Mouse (Mus musculus) left cerebral cortex, postnatal 10 days (tissue): ENCODE results near the gene Ulk3. TPM values are rescaled to one million over a fixed set of nuclear protein-coding genes. Genes with fewer than 3 reads are reported as not detected.

ENCODE experiments used
- DNase-seq, 2 experiments: peaks; one replicate each; pipeline ENCODE4 v3.0.0; 2021 to 2022; ENCODE audit warnings: low spot score in 2 of 2, mixed read lengths in 1 of 2; ENCODE audit errors: extremely low spot score in 1 of 2
- intact Hi-C: fragments of 180-260 bp; cut with DNase I; formaldehyde crosslinking; loops from one replicate; pipeline ENCODE4 v1.15.1; 2025
- total RNA-seq, 2 experiments: library from RNA; stranded (reverse); gene quantifications; 2 replicates each; pipeline ENCODE4 v1.2.3; 2021

Ulk3 gene
- total RNA-seq, 2 experiments from 2014 or later = 33.5 to 38.8 TPM

- DNase-seq = peak in 1 of 2 experiments; percentile 81
- intact Hi-C loops = no loop called here
These were observed 17.0 kb downstream of the Ulk3 start, which contains the start of gene Cplx3 for GRCm38 (mm10) chr9:57606139-57606851. Gene Cplx3, minus strand, starts transcription at chr9:57606281.

GRCm38 (mm10) chr9:57609803-57610202 is 20.6 kb downstream of the Ulk3 start:
- intact Hi-C loops = no loop called here
- DNase-seq = no peak

GRCm38 (mm10) chr9:57610359-57610826 is 21.1 kb downstream of the Ulk3 start:
- intact Hi-C loops = no loop called here
- DNase-seq = peak in 1 of 2 experiments; percentile 51

- intact Hi-C loops = no loop called here
These were observed 23.3 kb downstream of the Ulk3 start for GRCm38 (mm10) chr9:57612587-57612986.

GRCm38 (mm10) chr9:57613975-57614374 is 24.7 kb downstream of the Ulk3 start:
- DNase-seq = peak in 1 of 2 experiments; percentile 56
- intact Hi-C loops = no loop called here

More at GRCm38 (mm10) chr9:57612587-57612986, 23.3 kb downstream of the Ulk3 start:
- DNase-seq = no peak

GRCm38 (mm10) chr9:57614786-57615185 is 25.5 kb downstream of the Ulk3 start:
- intact Hi-C loops = no loop called here
- DNase-seq = no peak

- intact Hi-C loops = no loop called here
- DNase-seq = no peak
These were observed 28.4 kb downstream of the Ulk3 start for GRCm38 (mm10) chr9:57617556-57618169.

- intact Hi-C loops = no loop called here
- no peak for DNase-seq
These were observed 29.6 kb downstream of the Ulk3 start for GRCm38 (mm10) chr9:57618854-57619253.

GRCm38 (mm10) chr9:57620674-57621073 is 31.4 kb downstream of the Ulk3 start, which contains the start of gene Lman1l:
Gene Lman1l, minus strand, starts transcription at chr9:57620774.
- peak in 1 of 2 experiments; percentile 17 for DNase-seq
- intact Hi-C loops = no loop called here

GRCm38 (mm10) chr9:57624295-57624694 is 35.0 kb downstream of the Ulk3 start:
- peak in 1 of 2 experiments; percentile 20 for DNase-seq
- intact Hi-C loops = no loop called here

- intact Hi-C loops = no loop called here
- DNase-seq = peak in 1 of 2 experiments; percentile 76
These were observed 36.6 kb downstream of the Ulk3 start for GRCm38 (mm10) chr9:57625674-57626500.

GRCm38 (mm10) chr9:57627191-57627590 is 37.9 kb downstream of the Ulk3 start:
- intact Hi-C loops = no loop called here
- peak in 1 of 2 experiments; percentile 24 for DNase-seq

GRCm38 (mm10) chr9:57627892-57628291 is 38.6 kb downstream of the Ulk3 start:
- intact Hi-C loops = no loop called here
- DNase-seq = no peak

GRCm38 (mm10) chr9:57628717-57629116 is 39.5 kb downstream of the Ulk3 start:
- intact Hi-C loops = no loop called here
- peak in 1 of 2 experiments; percentile 29 for DNase-seq

- DNase-seq = peak; percentile 71 to 83
- intact Hi-C loops = no loop called here
These were observed 40.0 kb downstream of the Ulk3 start for GRCm38 (mm10) chr9:57629118-57629874.

GRCm38 (mm10) chr9:57633481-57634024 is 44.3 kb downstream of the Ulk3 start:
- intact Hi-C loops = no loop called here
- DNase-seq = peak in 1 of 2 experiments; percentile 42

GRCm38 (mm10) chr9:57637272-57637671 is 48.0 kb downstream of the Ulk3 start:
- DNase-seq = peak in 1 of 2 experiments; percentile 15
- intact Hi-C loops = no loop called here

- intact Hi-C loops = no loop called here
- peak in 1 of 2 experiments; percentile 89 for DNase-seq
These were observed 48.6 kb downstream of the Ulk3 start for GRCm38 (mm10) chr9:57637741-57638322.
